Mouse (Mus musculus) layer of hippocampus, adult 8-10 months (tissue): ENCODE measurements around the gene Grn. TPM values are rescaled to one million over a fixed set of nuclear protein-coding genes. Genes with fewer than 3 reads are reported as not detected.
A peak's percentile ranks its signal among the peaks of the same experiment; 100 is the strongest.
"Not testable (repeated sequence)": the region's sequence is repeated elsewhere in the genome, so short reads cannot be mapped to it uniquely, and the experiment has no call there.

Source experiments
- DNase-seq, 2 experiments: peaks; one replicate each; pipeline ENCODE4 v3.0.0; 2022; ENCODE audit warnings: low spot score in 2 of 2
- total RNA-seq, 4 experiments: library from RNA; stranded (reverse); gene quantifications; 2 replicates each; pipeline ENCODE4 v1.2.4; 2022

Grn gene
- total RNA-seq, 4 experiments from 2014 or later, result 61.9 to 191 (median 114) TPM

DNA sequence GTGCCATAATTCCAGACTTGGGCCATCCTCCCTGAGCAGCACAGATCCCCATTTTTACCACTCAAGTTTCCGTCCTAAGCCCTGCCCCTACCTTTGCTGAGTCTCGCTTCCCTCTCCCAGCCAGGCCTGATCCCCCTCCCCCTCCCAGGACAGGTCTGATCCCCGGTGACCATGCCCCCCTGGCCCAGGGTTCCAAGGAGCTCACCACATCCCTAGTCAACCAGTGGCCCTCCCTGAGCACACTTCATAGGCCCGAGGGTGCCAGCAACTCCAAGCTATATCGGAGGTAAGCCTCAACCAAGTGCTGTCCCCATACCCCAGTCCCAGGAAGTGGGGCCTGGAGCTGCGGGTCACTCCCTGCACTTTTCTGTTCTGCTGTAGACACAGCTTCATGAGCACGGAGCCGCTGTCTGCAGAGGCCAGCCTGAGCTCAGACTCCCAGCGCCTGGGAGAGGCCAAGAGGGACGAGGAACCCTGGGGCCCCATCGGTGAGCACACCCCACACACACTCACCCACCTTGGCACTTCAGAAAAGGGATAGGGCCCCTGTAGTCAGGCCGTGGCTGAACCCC is 29.5 kb upstream of the Grn start:
- no peak for DNase-seq

- no peak for DNase-seq
These were observed 28.1 kb upstream of the Grn start for GRCm38 (mm10) chr11:102401898-102402500.

GRCm38 (mm10) chr11:102403657-102404056 is 26.5 kb upstream of the Grn start:
- no peak for DNase-seq

- DNase-seq, result peak in 1 of 2 experiments; percentile 22
These were observed 25.7 kb upstream of the Grn start for GRCm38 (mm10) chr11:102404161-102405010.

DNA sequence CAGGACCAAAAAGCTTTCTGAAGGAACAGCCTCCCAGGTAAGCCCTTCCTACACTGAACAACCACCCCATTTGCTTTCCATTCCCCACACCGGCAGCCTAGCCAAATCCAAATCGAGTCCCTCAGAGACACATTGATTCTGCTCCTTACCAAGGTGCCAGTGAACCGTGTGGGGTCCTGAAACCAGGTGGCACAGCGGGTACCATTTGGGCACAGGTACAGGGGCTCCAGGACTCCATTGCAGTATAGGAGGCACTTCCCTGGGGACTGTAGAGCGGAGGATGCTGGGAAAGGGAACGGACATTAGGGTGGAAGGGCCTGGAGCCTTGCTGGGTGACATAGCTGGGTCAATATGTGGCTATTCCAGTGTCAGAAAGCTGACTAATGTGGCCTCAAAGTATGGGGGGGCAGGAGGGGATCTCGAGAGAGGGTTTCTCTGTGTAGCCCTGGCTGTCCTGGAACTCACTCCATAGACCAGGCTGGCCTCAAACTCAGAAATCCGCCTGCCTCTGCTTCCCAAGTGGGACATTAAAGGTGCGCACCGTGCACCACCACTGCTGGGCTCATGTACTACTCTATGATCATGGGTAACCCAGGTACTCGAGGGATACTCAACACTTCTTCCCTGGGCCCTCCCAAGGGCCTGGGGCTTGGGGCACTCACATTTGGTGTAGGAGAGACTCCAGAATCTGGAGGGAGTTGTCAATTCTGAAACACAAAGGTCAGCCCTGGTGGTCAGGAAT is 24.4 kb upstream of the Grn start:
- DNase-seq, result no peak

DNA sequence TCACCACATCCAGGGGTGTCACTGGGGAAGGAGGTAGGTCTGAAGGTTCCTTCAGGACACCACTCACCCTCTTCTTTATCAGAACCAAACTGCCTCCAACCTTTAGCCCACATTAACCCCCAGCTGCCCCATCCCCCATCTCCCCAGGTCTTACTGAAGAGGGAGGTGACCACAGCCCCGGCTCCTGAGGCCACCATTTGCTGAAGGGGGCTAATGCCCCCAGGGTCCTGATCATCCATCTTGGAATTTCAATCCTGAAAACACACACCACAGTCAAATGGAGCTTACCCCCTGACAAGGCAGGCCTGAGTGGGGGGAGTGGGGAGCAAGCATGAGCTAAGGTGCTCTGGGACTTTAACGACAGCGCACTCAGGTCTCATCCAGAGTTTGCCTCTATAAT is 23.7 kb upstream of the Grn start:
- no peak for DNase-seq

- peak; percentile 66 to 82 for DNase-seq
These were observed 22.9 kb upstream of the Grn start for GRCm38 (mm10) chr11:102406900-102407833.

DNA sequence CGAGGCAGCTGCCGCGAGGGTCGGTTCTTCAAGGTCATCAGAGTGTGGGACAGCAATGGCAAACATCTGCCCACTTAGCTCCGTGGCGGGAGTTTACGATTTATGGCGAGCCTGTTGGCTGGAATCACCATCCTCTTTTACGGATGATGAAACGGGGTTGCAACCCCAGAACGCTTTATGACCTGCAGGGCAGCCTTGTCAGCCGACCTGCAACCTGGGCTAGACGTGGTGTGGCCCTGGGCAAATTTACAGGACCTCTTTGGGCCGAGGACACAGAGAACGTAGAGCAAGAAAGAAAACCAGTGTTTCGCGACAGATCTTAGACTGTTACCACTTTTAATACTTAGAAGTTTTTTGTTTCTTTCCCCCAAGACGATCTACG is 22.3 kb upstream of the Grn start, which contains the start of gene Slc25a39:
TSS of gene Slc25a39 (minus strand) at position 113 of the 382 bp plus-strand sequence.
- no peak for DNase-seq

- peak; percentile 97 for DNase-seq
These were observed 21.7 kb upstream of the Grn start for GRCm38 (mm10) chr11:102408344-102408876.

DNA sequence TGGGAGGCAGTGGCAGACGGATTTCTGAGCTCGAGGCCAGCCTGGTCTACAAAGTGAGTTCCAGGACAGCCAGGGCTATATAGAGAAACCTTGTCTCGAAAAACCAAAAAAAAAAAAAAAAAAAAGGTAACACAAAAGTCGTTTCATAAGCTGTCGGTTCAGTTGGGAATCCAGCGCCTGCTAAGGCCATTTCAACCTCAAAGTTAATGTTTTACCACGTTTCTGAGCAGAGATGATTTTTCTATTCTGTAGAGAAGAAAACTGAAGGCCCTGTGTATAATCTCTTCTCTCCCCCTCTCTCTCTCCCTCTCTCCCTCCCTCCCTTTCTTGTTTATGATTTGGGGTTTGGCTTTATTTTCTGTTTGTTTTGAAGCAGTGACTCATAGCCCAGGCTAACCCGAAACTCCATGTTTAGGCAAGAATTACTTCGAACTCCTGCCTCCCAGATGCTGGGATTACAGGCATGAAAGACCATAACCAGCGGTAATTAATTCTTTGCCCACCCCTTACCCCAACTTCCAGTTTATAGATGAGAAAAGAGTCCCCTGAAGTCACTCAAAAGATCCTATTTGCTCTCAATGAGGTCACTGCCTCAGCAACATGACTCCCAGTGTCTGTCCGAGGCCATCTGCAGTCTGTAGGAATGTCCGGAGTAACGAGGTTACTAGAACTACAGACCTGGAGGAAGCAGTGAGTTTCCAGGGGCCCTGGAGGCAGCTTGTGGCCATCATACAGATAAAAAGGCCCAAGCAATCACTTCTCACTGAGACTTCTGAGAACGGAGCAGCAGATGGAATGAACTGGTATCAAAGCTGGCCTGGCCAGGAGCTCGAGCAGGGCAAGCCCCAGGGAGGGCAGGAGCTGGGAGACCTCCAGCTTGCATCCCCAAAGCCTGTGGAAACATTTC is 21.0 kb upstream of the Grn start:
- no peak for DNase-seq

DNA sequence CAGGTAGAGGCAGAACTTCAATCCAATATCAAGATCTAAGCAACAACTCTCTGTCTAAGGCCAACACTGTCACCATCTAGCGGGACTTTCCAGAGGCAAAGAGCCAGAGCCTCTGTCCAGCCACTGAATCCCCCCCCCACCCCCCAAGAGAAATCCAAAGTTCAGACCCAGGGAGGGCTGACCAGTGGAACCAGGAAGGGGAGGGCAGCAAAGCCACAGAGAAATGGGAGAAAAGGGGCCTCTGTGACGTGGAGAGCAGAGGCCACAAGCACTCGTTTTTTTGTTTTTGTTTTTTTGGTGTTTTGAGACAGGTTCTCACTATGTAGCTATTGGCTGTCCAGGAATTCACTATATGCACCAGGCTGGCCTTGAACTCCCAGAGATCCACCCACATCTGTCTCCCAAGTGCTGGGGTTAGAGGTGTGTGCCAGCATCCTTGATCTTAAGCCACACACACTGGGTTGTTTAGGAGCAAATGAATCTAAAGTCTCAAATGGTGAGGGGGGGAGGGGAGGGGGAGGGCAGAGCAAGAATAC is 20.3 kb upstream of the Grn start:
- no peak for DNase-seq

DNA sequence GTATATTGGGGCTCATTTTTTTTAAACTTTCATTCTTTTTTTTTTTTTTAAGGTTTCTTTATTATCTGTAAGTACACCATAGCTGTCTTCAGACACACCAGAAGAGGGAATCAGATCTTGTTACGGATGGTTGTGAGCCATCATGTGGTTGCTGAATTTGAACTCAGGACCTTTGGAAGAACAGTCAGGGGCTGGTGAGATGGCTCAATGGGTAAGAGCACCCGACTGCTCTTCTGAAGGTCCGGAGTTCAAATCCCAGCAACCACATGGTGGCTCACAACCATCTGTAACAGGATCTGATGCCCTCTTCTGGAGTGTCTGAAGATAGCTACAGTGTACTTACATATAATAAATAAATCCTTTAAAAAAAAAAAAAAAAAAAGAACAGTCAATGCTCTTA is 19.8 kb upstream of the Grn start:
- not testable (repeated sequence) for DNase-seq

- no peak for DNase-seq
These were observed 19.1 kb upstream of the Grn start for GRCm38 (mm10) chr11:102411061-102411460.

GRCm38 (mm10) chr11:102411704-102412103 is 18.4 kb upstream of the Grn start:
- peak; percentile 76 to 92 for DNase-seq

DNA sequence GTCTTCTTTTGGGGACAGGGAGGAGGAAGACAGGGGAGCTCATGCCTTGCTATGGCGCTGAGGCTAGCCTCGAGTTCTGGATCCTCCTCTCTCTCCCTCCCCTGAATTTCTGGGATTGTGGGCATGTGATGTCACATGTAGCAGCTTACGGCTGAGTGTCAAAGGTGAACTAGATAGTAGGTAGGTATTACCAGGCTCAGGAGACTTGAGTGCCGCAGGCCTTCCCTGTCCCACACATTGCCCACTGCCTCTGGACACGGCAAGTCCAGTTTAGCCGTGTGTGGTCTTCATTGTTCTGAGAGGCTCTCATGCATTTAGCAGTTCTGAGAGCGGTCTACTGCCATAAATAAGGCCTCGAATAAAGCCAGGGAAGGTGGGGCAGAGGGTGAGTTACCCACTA is 17.1 kb upstream of the Grn start:
- DNase-seq, result no peak

- DNase-seq, result no peak
These were observed 14.9 kb upstream of the Grn start for GRCm38 (mm10) chr11:102415034-102415802.

- DNase-seq, result no peak
These were observed 13.0 kb upstream of the Grn start for GRCm38 (mm10) chr11:102417160-102417559.

DNA sequence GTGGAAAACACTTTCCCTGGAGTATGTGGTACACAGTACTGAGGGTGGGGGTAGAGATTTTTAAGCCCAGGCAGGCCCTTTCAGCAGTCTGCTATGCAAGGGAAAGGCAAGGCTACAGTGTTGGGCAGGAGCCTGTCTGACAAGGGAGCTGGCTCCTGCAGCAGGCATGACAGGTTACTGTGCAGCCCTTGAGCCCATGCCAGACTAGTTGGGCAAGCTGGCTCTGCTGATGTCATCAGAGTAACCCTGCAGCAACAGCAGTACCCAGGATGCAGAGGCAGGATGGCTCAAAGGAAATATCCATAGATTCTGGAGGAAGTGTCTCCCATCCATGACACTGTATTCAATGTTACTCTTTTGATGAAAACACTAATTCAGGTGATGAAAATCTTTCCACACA is 11.2 kb upstream of the Grn start:
- no peak for DNase-seq
